Mouse (Mus musculus): ENCODE measurements around the gene 9130023H24Rik.

DNA sequence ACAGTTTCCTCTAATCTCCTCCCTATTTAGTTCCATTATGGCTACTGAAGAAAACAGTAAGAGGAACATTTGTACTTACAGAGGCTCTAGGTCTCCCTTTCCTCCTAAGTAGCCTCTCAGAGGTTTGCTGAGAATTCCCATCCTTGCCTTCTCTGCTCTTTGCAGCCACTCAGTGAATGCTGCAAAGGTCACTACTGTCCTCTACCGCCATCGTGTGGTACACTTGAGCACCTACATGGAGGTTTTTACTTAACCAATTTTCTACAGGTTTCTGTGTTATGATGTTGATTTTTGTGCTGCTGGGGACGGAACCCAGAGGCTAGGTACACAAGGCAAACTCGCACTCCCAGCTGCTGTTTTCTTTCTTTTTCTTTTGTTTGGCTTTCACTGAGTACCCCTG lies 29.6 kb downstream of the 9130023H24Rik start:
- TF ChIP-seq GATA1 (IDR thresholded peaks at IDR 0.05; ENCODE audit: borderline replicate concordance, low read length) = no peak
- no peak for TF ChIP-seq FLI1 (IDR thresholded peaks at IDR 0.05; ENCODE audit: low read length)

Measured in megakaryocyte, embryonic 14.5 days (primary cell).